Mouse (Mus musculus) MEL (cell line): ENCODE results near the gene Gm4792.

ENCODE experiments used
- EP300 ChIP-seq, 2 experiments: IDR thresholded peaks; 2 replicates each; pipeline ENCODE4 v1.6.1; 2011; ENCODE audit warnings: improper control_type of control experiment in 2 of 2, low read length in 2 of 2, low read depth in 1 of 2, mild to moderate bottlenecking in 1 of 2
- KAT2A ChIP-seq: conservative IDR thresholded peaks from 2 replicates; pipeline ENCODE4 v1.6.1; 2012; ENCODE audit warnings: low read depth, low read length, improper control_type of control experiment, inconsistent platforms
- MXI1 ChIP-seq: IDR thresholded peaks from 2 replicates; pipeline ENCODE4 v1.6.1; 2011; ENCODE audit warnings: mild to moderate bottlenecking, low read depth, low read length, improper control_type of control experiment
- MYB ChIP-seq: IDR thresholded peaks from 2 replicates; pipeline ENCODE4 v1.6.1; 2011; ENCODE audit warnings: mild to moderate bottlenecking, low read depth, low read length, improper control_type of control experiment
- NELFE ChIP-seq: IDR thresholded peaks from 2 replicates; pipeline ENCODE4 v1.6.1; 2011; ENCODE audit warnings: low read depth, low read length, improper control_type of control experiment
- POLR2A ChIP-seq, 2 experiments: IDR thresholded peaks; 2 replicates each; pipeline ENCODE4 v1.6.1; 2011 to 2012; ENCODE audit warnings: low read length in 2 of 2, mild to moderate bottlenecking in 2 of 2, control low read depth in 1 of 2, improper control_type of control experiment in 1 of 2, low read depth in 1 of 2, moderate library complexity in 1 of 2; ENCODE audit not compliant: control insufficient read depth in 1 of 2, insufficient read depth in 1 of 2, poor library complexity in 1 of 2
- USF1 ChIP-seq: IDR thresholded peaks from 2 replicates; pipeline ENCODE4 v1.6.1; 2014; ENCODE audit warnings: low read depth, mild to moderate bottlenecking, inconsistent platforms, low read length, improper control_type of control experiment, moderate library complexity
- ZMIZ1 ChIP-seq: IDR thresholded peaks from 2 replicates; pipeline ENCODE4 v1.6.1; 2012; ENCODE audit warnings: low read depth, mild to moderate bottlenecking, inconsistent platforms, low read length, improper control_type of control experiment, moderate library complexity

DNA sequence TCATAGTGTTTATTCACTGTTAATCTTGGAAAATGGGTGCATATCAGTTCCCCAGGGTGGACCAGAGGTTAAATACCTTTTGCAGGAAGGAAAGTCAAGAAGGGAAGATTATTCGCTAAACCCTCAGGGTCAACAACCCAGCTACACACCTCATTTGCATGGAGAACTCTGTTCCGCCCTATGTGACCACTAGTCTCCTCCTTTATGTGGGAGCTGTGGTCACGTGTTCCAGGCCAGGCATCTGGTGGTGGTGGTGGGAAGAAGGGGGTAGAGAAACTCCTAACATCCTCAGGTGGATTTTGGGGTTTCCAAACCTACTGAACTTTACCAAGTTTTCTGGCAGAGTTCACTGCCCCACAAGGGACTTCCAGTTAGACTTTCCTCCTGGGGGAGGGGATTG lies 35.3 kb downstream of the Gm4792 start:
- TF ChIP-seq MXI1 (no peak), NELFE (no peak), MYB (no peak), EP300 (IDR thresholded peaks at IDR 0.05; ENCODE audit: low read depth in 1 of 2, low read length in 2 of 2) (no peak), POLR2A (IDR thresholded peaks at IDR 0.05; ENCODE audit: control insufficient read depth in 1 of 2, insufficient read depth in 1 of 2, low read depth in 1 of 2, low read length in 2 of 2, poor library complexity in 1 of 2) (no peak), ZMIZ1 (no peak), KAT2A (no peak), USF1 (peak; percentile 36; the same call in 1 of the 2 replicates)
